Mouse (Mus musculus) right cerebral cortex, postnatal 14 days (tissue): Measurements from ENCODE around the gene Trappc10.

Experiments
- DNase-seq: peaks from one replicate; pipeline ENCODE4 v3.0.0; 2022

Gene Trappc10

GRCm38 (mm10) chr10:78158041-78158440 is 86.4 kb downstream of the Trappc10 start:
- no peak for DNase-seq

GRCm38 (mm10) chr10:78156926-78157325 is 87.5 kb downstream of the Trappc10 start:
- DNase-seq = no peak

GRCm38 (mm10) chr10:78148834-78149766 is 95.3 kb downstream of the Trappc10 start:
- DNase-seq = no peak

- no peak for DNase-seq
These were observed 96.5 kb downstream of the Trappc10 start for GRCm38 (mm10) chr10:78147908-78148441.

- DNase-seq = no peak
These were observed 100.5 kb downstream of the Trappc10 start for GRCm38 (mm10) chr10:78143727-78144505.

- no peak for DNase-seq
These were observed 103.6 kb downstream of the Trappc10 start for GRCm38 (mm10) chr10:78140843-78141242.

GRCm38 (mm10) chr10:78140251-78140600 is 104.2 kb downstream of the Trappc10 start:
- no peak for DNase-seq

- DNase-seq = no peak
These were observed 104.7 kb downstream of the Trappc10 start for GRCm38 (mm10) chr10:78139572-78140250.

- DNase-seq = no peak
These were observed 105.5 kb downstream of the Trappc10 start for GRCm38 (mm10) chr10:78138812-78139523.

GRCm38 (mm10) chr10:78137191-78137590 is 107.2 kb downstream of the Trappc10 start:
- no peak for DNase-seq
